Mouse (Mus musculus): ENCODE data around the gene Bmper.

GRCm38 (mm10) chr9:23223549-23224077 is 737 bp downstream of the Bmper start:
- no peak for TF ChIP-seq CTCF (IDR thresholded peaks at IDR 0.05)
- no peak for TF ChIP-seq EP300 (IDR thresholded peaks at IDR 0.05)

Data from lung, postnatal 0 days (tissue).